Mouse (Mus musculus): ENCODE measurements around the gene Gm6583. TPM values are rescaled to one million over a fixed set of nuclear protein-coding genes. Genes with fewer than 3 reads are reported as not detected.

The Gm6583 gene
- not detected for total RNA-seq (2021)
- long read RNA-seq, experiment 1, partial matches to known transcripts = 0 of 1 reads
- long read RNA-seq, experiment 1, other reads (novel, unspliced or antisense) = 0 of 1 reads
- long read RNA-seq, experiment 2 = 0 reads

DNA sequence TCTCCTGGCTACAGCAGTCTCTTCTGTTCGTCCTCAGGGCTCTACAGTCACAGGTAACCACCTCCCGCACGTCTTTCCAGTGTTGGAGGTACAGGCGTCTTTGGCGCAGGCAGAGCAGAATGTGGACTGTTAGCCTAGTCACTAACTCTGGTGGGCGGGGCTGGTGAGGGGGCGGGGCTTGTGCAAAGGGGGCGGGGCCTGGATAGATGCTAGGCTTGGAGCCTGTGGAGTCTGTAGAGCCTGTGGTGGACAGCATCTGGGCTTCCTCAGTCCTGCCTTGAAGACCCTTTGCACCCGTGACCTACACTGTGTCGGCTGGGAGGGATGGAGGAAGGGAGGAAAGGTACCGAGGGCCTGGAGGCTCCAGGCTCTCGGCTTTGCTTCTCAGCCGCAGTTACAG is at the start of gene Gm6583:
Gene Gm6583 (minus strand): TSS at position 124 of the 400 bp plus-strand sequence.
- Histone ChIP-seq H3K27ac (peak within 1 kb of the TSS; percentile 19; the same call in 1 of the 2 replicates), H3K4me3 (no peak within 1 kb of the TSS)
- TF ChIP-seq CTCF (conservative IDR thresholded peaks at IDR 0.05) = no peak
- DNase-seq (ENCODE audit: low spot score in 2 of 2) = no peak

DNA sequence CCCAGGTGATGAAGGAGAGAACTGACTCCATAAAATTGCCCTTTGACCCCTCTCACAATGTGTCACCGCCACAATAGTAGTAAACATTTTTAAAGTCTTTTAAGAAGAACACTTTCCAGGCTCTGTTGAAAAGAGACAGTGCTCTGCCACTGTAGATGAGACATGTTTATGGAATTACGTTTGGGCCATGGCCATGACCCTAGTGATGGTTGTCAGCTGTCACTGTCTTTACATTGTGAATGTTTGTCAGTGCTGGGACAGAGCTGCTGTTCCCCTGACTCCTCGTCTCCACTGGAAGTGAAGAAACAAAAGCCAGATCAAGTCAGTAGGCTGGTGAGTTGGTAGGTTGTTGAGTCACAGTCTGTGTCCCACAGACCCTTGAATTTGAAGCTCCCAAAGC is 46.6 kb upstream of the Gm6583 start:
- DNase-seq (ENCODE audit: low spot score in 2 of 2) = no peak
- TF ChIP-seq CTCF (conservative IDR thresholded peaks at IDR 0.05) = no peak
- H3K27ac ChIP-seq = no peak overlapping the region
- H3K4me3 ChIP-seq = no peak overlapping the region

GRCm38 (mm10) chr5:112399284-112399683 is 43.5 kb upstream of the Gm6583 start:
- DNase-seq (ENCODE audit: low spot score in 2 of 2) = no peak
- Histone ChIP-seq H3K4me3 (no peak overlapping the region), H3K27ac (no peak overlapping the region)
- no peak for TF ChIP-seq CTCF (conservative IDR thresholded peaks at IDR 0.05)

GRCm38 (mm10) chr5:112396066-112396465 is 40.2 kb upstream of the Gm6583 start:
- DNase-seq (ENCODE audit: low spot score in 2 of 2) = no peak
- Histone ChIP-seq H3K27ac (peak overlapping the region; percentile 98), H3K4me3 (no peak overlapping the region)
- no peak for TF ChIP-seq CTCF (conservative IDR thresholded peaks at IDR 0.05)

GRCm38 (mm10) chr5:112394779-112395443 is 39.1 kb upstream of the Gm6583 start, which contains the start of gene Asphd2:
Gene Asphd2, minus strand, starts transcription at chr5:112394866.
- peak within 1 kb of the TSS; percentile 53 for H3K4me3 ChIP-seq
- peak; percentile 50 for TF ChIP-seq CTCF (conservative IDR thresholded peaks at IDR 0.05)
- peak; percentile 77 to 87 for DNase-seq (ENCODE audit: low spot score in 2 of 2)
- H3K27ac ChIP-seq = peak within 1 kb of the TSS; percentile 98

DNA sequence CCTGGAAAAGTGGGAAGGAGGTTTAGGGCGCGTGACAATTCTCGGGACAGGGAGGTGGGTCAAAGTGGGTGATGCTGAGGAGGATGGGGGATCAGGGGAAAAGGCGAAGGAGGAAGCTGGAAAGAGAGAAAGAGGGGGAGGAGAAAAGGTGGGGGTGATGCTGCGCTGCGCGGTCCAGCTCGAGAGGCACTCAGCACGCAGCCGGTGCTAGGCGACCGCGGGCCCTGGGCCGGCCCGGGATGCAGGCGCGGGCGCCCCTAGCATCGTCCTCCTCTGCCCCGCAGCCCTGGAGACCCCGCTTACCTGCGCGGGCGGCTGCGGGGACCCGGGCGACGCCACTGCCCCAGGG is 38.6 kb upstream of the Gm6583 start:
- Histone ChIP-seq H3K27ac (peak overlapping the region; percentile 98), H3K4me3 (peak overlapping the region; percentile 53)
- no peak for TF ChIP-seq CTCF (conservative IDR thresholded peaks at IDR 0.05)
- no peak for DNase-seq (ENCODE audit: low spot score in 2 of 2)

DNA sequence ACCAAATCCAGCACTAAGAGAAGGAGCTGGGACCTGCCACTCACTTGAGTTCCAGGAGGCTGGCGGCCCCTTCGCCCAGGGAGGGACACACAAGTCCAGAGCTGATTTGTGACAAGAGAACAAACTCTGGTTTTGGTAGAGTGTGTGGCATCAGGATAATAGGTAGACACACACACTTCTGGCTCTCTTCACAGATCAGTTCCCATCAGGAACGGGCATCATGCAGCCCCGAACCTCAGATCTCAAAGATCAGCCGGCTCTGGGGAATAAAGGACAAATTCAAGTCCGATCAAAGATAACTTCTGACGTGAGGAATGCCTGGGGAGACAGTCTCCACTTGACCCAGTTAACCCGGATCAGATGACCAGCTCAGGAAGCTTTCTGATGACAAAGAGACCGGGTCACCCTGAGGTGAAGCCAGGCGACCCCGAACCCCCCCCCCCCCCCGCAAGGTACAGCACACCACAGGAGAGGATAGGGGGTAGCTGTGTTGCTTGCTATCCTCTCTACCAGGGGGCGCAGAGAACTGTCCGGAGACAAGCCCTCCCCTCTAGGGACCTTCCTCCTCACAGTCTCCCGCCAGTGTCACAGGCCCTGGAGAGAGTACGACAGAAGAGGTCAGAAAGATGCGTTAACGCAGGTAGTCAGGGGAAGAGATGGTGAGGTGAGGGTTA is 38.0 kb upstream of the Gm6583 start:
- peak overlapping the region; percentile 53 for H3K4me3 ChIP-seq
- no peak for DNase-seq (ENCODE audit: low spot score in 2 of 2)
- TF ChIP-seq CTCF (conservative IDR thresholded peaks at IDR 0.05) = no peak
- peak overlapping the region; percentile 98 for H3K27ac ChIP-seq

GRCm38 (mm10) chr5:112391676-112392323 is 36.0 kb upstream of the Gm6583 start:
- no peak for DNase-seq (ENCODE audit: low spot score in 2 of 2)
- H3K4me3 ChIP-seq = peak overlapping the region; percentile 53
- TF ChIP-seq CTCF (conservative IDR thresholded peaks at IDR 0.05) = no peak
- H3K27ac ChIP-seq = peak overlapping the region; percentile 98

- Histone ChIP-seq H3K27ac (peak overlapping the region; percentile 98; the same call in 1 of the 2 replicates), H3K4me3 (peak overlapping the region; percentile 53)
- peak; percentile 13 for TF ChIP-seq CTCF (conservative IDR thresholded peaks at IDR 0.05)
- DNase-seq (ENCODE audit: low spot score in 2 of 2) = no peak
These were observed 35.2 kb upstream of the Gm6583 start for GRCm38 (mm10) chr5:112391002-112391401.

GRCm38 (mm10) chr5:112389352-112389751 is 33.5 kb upstream of the Gm6583 start:
- DNase-seq (ENCODE audit: low spot score in 2 of 2) = no peak
- no peak for TF ChIP-seq CTCF (conservative IDR thresholded peaks at IDR 0.05)
- Histone ChIP-seq H3K27ac (peak overlapping the region; percentile 69), H3K4me3 (peak overlapping the region; percentile 53)

- Histone ChIP-seq H3K27ac (no peak overlapping the region), H3K4me3 (no peak overlapping the region)
- TF ChIP-seq CTCF (conservative IDR thresholded peaks at IDR 0.05) = no peak
- no peak for DNase-seq (ENCODE audit: low spot score in 2 of 2)
These were observed 30.1 kb upstream of the Gm6583 start for GRCm38 (mm10) chr5:112385973-112386372.

- H3K27ac ChIP-seq = no peak overlapping the region
- no peak overlapping the region for H3K4me3 ChIP-seq
- no peak for TF ChIP-seq CTCF (conservative IDR thresholded peaks at IDR 0.05)
- DNase-seq (ENCODE audit: low spot score in 2 of 2) = no peak
These were observed 29.1 kb upstream of the Gm6583 start for GRCm38 (mm10) chr5:112384805-112385472.
